Mouse (Mus musculus): Measurements from ENCODE around the gene Olfr480.

Gene Olfr480

GRCm38 (mm10) chr7:108067246-108067645 is at the start of gene Olfr480:
Gene Olfr480 (minus strand): TSS chr7:108067346.
- no peak for DNase-seq (ENCODE audit: low read depth, low spot score)

- no peak for DNase-seq (ENCODE audit: low read depth, low spot score)
Measured at GRCm38 (mm10) chr7:108100549-108100948, 33.4 kb upstream of the Olfr480 start, which contains the start of gene Olfr483. Gene Olfr483 (plus strand): TSS chr7:108100849.

GRCm38 (mm10) chr7:108097486-108097885 is 30.3 kb upstream of the Olfr480 start, which contains the start of gene Olfr482:
Gene Olfr482 (minus strand): TSS chr7:108097586.
- DNase-seq (ENCODE audit: low read depth, low spot score), result no peak

GRCm38 (mm10) chr7:108079555-108079954 is 12.4 kb upstream of the Olfr480 start, which contains the start of gene Olfr481:
Gene Olfr481 (plus strand): TSS chr7:108079855.
- no peak for DNase-seq (ENCODE audit: low read depth, low spot score)

GRCm38 (mm10) chr7:108050393-108050792 is 16.8 kb downstream of the Olfr480 start, which contains the start of gene Olfr479:
Gene Olfr479 (plus strand): TSS chr7:108050693.
- no peak for DNase-seq (ENCODE audit: low read depth, low spot score)

GRCm38 (mm10) chr7:108033889-108034288 is 33.3 kb downstream of the Olfr480 start, which contains the start of gene Olfr478:
Gene Olfr478 (minus strand): TSS chr7:108033989.
- DNase-seq (ENCODE audit: low read depth, low spot score), result no peak

Data from 3T3-L1 (cell line).